Mouse (Mus musculus) kidney, adult 11 months (tissue): ENCODE data around the gene Gpbp1l1.

Experiments
- DNase-seq: peaks from one replicate; pipeline ENCODE4 v3.0.0; 2022

The Gpbp1l1 gene

DNA sequence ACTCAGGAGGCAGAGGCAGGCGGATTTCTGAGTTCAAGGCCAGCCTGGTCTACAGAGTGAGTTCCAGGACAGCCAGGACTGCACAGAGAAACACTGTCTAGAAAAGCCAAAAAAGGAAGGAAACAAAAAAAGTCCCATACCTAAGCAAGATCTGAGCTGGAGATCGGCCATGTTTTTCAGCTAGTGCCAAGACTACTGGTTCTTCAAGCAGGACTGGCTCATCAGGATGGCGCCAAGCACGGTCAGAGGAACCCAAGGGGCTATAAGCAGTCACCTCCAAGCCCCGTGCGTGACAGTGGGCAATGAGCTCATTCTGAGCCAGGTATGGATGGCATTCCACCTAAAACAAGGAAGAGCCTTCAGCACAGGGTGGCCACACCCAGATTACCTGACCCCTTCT lies 81.4 kb downstream of the Gpbp1l1 start:
- no peak for DNase-seq

DNA sequence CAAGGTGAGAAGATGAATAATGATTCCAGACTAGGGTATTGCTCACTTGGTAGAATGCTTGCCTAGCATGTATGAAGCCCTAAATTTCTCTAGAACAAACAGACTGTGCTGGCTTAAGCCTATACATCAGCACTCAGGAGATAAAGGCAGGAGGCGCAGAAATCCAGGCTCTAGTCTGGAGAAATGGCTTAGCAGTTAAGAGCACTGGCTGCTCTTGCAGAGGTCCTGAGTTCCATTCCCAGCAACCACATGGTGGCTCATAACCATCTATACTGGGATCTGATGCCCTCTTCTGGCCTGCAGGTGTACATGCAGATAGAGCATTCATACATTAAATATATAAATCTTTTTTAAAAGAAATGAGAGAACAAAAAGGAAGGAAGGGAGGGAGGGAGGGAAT lies 84.6 kb downstream of the Gpbp1l1 start:
- DNase-seq: no peak
